Mouse (Mus musculus) spleen, postnatal 4 days (tissue): ENCODE data around the gene Ghr.

Experiments
- DNase-seq, 2 experiments: peaks; one replicate each; pipeline ENCODE4 v3.0.0; 2022; ENCODE audit warnings: low spot score in 2 of 2

Ghr gene

DNA sequence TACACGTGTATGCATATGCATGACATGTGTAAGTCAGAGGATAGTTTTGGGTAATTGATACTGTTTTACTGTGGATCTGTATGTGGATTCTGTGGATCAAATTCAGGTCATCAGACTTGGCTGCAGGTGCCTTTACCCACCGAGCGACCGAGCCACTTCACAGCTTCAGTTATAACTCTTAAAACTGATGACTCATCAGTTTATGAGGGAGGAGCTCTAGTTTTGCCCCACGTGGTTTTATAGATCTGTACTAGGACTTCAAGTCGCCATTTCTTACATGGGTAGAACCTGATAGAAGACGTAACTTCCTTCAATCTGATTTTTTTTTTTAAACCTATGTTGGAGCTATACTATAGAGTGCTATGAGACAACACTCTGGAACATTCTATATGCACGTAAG lies 285.7 kb downstream of the Ghr start:
- DNase-seq, result no peak

- DNase-seq, result no peak
These were observed 287.3 kb downstream of the Ghr start for GRCm38 (mm10) chr15:3295986-3296385.

GRCm38 (mm10) chr15:3293477-3293876 lies 289.8 kb downstream of the Ghr start:
- no peak for DNase-seq

- DNase-seq, result no peak
These were observed 292.9 kb downstream of the Ghr start for GRCm38 (mm10) chr15:3290435-3290834.

GRCm38 (mm10) chr15:3286032-3286431 lies 297.3 kb downstream of the Ghr start:
- no peak for DNase-seq

DNA sequence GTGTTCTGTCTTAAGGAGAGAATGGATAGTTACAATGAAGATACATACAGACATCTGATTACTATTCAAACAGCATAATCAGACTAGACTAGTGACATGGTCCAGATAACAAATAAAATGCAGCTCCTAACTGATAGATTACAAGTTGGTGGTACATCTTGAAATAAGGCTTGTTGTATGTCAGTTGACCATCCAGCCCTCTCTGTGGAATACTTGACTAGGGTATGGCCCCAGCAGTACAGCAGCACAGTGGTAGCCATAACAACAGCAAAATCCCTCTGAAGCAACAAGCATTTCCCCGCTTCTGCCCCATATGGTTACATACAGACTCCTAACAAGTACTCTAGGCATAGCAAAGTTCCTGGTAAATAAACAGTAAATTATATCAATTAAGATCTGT lies 301.6 kb downstream of the Ghr start:
- DNase-seq, result no peak

DNA sequence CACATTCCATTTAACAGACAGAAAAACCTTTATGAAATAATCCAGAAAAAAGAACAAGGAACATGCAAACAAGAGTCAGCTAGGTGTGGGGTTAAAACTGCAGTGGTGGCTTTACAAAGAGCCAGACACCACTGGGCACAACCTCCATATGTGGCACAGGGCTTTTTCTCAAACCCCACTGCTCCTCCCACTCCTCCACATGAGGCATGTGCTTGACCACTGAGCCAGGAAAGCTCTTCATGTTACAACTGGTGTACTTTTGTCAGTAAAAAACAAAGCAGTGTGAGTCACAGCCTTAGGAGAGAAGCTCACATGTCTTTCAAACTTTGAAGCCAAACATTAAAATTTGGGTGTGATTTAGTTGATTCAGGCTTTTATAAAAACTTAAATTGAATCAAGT lies 302.1 kb downstream of the Ghr start:
- DNase-seq, result no peak

DNA sequence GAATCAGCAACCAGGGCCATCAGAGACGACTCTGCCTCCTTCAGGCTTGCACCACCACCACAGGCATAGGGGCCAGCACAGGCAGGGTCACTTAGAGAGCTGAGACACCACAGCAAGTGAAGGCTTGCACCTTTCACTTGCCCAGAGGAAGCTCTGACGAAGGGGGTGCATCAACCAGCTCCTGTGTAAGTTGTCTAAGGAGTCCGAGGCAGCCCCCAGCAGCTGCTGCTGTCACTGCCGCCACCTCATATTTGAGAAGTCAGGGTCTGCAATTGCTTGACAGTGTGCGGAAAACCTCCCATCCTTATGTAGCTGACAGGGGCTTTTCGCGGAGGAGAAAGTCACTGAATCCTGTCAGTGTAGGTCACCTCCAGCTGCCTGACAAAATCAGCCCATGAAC lies 304.1 kb downstream of the Ghr start:
- no peak for DNase-seq

DNA sequence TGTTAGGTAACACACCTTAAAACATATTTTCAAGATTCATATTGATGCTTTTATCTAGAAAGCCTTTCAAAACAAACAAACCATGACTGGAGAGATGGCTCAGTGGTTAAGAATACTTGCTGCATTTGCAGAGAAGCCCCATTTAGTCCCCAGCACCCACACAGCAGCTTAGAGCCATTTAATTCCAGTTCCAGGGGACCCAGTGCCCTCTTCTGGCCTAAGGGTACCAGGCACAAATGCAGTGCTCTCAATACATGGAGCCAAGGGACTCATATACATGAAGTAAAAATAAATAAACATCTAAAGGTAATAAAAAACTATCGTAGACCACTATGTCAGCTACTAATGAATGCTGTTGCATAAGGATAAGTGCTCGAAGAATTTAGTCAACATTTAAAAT lies 305.9 kb downstream of the Ghr start:
- DNase-seq, result no peak

DNA sequence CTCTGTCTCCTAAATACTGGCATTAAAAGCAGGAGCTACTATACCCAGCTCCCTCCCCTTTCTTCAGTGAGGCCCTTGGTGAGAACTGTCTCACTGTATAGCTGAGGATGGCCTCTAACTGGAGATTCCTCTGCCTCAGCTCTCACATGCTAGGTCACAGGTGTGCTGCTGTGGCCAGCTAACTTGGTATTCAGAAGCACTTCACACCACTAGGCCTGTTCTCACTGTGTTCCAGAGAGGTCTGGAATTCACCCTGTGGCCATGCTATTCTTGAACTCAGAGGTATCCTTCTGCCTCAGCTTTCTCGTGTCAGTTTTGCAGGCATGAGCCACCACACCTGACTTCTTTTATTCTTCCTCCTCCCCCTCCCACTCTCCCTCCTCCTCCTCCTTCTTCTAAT lies 310.1 kb downstream of the Ghr start:
- DNase-seq, result no peak

DNA sequence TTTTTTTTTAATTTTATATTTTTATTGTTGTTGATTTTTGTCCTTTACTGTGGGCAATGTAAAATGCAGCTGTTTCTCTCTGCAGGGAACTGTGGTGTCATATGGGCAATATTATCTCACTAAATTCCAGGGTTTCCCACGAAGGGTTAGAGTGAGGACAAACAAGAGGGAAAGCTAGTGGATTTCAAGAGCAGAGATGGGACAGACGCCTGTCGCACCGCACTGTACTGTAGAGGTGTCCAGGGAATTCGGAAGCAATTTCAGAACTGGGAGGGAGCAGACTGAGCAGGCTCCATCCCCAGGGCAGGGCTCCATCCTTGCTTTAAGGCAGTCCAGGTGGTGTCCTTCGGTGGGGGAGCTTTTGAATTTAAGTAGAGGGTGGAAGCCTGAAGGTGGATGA lies 312.1 kb downstream of the Ghr start:
- DNase-seq, result no peak

DNA sequence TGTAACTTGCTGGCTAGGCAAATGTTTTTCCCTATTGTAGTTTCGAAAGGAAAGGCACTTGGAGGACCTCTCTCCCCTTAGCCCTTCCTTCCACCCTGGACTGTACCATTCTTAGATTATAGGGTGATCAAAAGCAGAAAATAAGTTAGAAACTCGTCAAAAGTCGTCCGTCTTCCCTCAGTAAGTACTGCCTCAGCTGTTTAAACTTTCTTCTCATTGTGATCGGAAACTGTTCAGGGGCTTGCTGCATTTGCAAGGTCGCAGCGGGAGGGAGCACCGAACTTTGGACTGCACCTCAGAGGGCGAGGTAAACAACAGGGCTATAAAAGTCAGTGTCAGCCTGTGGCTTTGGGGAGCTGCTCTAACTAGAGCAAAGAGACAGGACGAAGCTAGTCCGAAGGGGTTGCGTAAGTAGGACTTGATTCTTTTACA lies 312.6 kb downstream of the Ghr start:
- peak; percentile 58 to 79 for DNase-seq

GRCm38 (mm10) chr15:3269996-3270645 lies 313.2 kb downstream of the Ghr start:
- no peak for DNase-seq

DNA sequence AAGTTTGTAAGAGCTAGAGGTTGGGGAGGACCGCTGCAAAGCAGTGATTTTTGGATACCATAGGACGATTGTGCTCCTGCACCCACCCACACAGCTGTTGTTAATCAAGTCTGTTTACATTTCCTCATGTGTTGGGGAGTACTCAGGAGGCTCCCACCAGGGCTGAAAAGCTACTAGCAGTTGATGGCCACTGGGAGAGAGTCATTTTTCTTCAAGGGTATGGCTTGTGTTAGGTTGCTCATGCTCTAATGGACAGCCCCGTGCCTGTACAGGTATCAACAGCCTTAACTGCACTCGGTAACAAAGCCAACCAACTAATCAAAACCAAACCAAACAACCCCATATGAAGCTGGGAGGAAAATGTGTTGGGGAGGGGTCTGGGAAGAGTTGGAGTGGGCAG lies 313.8 kb downstream of the Ghr start:
- DNase-seq, result no peak

GRCm38 (mm10) chr15:3268247-3268646 lies 315.0 kb downstream of the Ghr start, which contains the start of gene Selenop:
TSS of gene Selenop (plus strand) at chr15:3268547.
- DNase-seq, result no peak
